Mouse (Mus musculus) T-cell, adult 2 months (primary cell): ENCODE results near the gene BC030867.
"Not testable (repeated sequence)": the region's sequence is repeated elsewhere in the genome, so short reads cannot be mapped to it uniquely, and the experiment has no call there.

Source experiments
- DNase-seq: peaks from one replicate; pipeline ENCODE4 v3.0.0; 2022; ENCODE audit warnings: low spot score

The BC030867 gene

GRCm38 (mm10) chr11:102249351-102250090 is 839 bp downstream of the BC030867 start:
- DNase-seq = no peak

- DNase-seq = no peak
Observed at GRCm38 (mm10) chr11:102257514-102257913, 8.8 kb downstream of the BC030867 start.

- DNase-seq = no peak
Observed at GRCm38 (mm10) chr11:102258095-102258494, 9.4 kb downstream of the BC030867 start.

- no peak for DNase-seq
Observed at GRCm38 (mm10) chr11:102258521-102258920, 9.8 kb downstream of the BC030867 start.

- DNase-seq = no peak
Observed at GRCm38 (mm10) chr11:102263211-102263610, 14.5 kb downstream of the BC030867 start.

- no peak for DNase-seq
Observed at GRCm38 (mm10) chr11:102265816-102266215, 17.1 kb downstream of the BC030867 start.

- DNase-seq = no peak
Observed at GRCm38 (mm10) chr11:102266631-102267355, 18.1 kb downstream of the BC030867 start.

- peak; percentile 39 for DNase-seq
Observed at GRCm38 (mm10) chr11:102267480-102267879, 18.8 kb downstream of the BC030867 start.

- no peak for DNase-seq
Observed at GRCm38 (mm10) chr11:102268520-102269244, 20.0 kb downstream of the BC030867 start, which contains the start of gene Asb16. Asb16 (plus strand) TSS chr11:102268743.

- DNase-seq = no peak
Observed at GRCm38 (mm10) chr11:102276411-102276915, 27.8 kb downstream of the BC030867 start.

GRCm38 (mm10) chr11:102277754-102278153 is 29.1 kb downstream of the BC030867 start:
- no peak for DNase-seq

- DNase-seq = no peak
Observed at GRCm38 (mm10) chr11:102279595-102279994, 30.9 kb downstream of the BC030867 start.

- not testable (repeated sequence) for DNase-seq
Observed at GRCm38 (mm10) chr11:102280267-102280666, 31.6 kb downstream of the BC030867 start.

- no peak for DNase-seq
Observed at GRCm38 (mm10) chr11:102283922-102284321, 35.2 kb downstream of the BC030867 start.

GRCm38 (mm10) chr11:102284501-102285094 is 35.9 kb downstream of the BC030867 start, which contains the start of gene Tmub2:
Tmub2 (plus strand) TSS chr11:102284931.
- peak; percentile 96 for DNase-seq

- peak; percentile 17 for DNase-seq
Observed at GRCm38 (mm10) chr11:102285095-102285834, 36.6 kb downstream of the BC030867 start.

GRCm38 (mm10) chr11:102287485-102287884 is 38.8 kb downstream of the BC030867 start:
- DNase-seq = no peak

- no peak for DNase-seq
Observed at GRCm38 (mm10) chr11:102288027-102288804, 39.5 kb downstream of the BC030867 start.

GRCm38 (mm10) chr11:102288913-102289312 is 40.2 kb downstream of the BC030867 start:
- DNase-seq = no peak

GRCm38 (mm10) chr11:102289511-102290100 is 40.9 kb downstream of the BC030867 start:
- DNase-seq = no peak
